Mouse (Mus musculus): ENCODE results near the gene Ccdc59.

Ccdc59 gene

GRCm38 (mm10) chr10:105840928-105841888 is at the start of gene Ccdc59, which contains the start of gene Mettl25:
Gene Ccdc59 (plus strand): TSS chr10:105841067.
Gene Mettl25 (minus strand): TSS chr10:105841380.
- peak; percentile 96 for DNase-seq (ENCODE audit: low spot score)

- no peak for DNase-seq (ENCODE audit: low spot score)
Measured at GRCm38 (mm10) chr10:105793776-105794552, 46.9 kb upstream of the Ccdc59 start.

DNA sequence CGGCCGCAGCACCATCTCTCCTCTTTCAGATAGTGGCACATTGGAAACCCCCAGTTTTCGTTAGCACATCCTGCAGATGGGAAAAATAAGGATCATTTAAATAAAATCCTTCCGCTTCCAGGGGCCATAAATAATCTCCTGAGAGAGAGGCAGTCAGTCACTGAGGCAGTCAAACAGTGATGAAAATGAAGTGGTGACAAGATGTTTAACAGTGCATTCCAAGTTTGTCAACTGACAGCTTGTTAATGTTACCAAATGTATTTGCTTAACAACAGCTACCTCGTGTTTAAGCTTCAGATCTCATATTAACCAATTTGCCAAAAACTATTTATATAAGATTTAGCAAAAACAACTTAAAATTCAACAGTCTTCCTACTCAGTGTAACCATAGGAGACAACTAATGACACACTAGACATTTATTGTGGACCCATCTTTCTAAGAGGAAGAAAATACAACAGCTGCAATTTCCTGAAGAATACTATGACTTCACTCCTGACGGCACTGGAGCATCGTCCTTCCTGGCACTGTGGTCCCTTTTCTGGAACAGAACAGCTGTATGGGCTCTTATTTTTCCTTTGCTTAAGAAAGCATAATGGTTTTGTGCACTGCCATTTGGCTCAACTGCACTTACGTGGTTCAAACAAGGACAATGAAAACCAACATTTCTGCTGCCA is 43.5 kb upstream of the Ccdc59 start:
- no peak for DNase-seq (ENCODE audit: low spot score)

DNA sequence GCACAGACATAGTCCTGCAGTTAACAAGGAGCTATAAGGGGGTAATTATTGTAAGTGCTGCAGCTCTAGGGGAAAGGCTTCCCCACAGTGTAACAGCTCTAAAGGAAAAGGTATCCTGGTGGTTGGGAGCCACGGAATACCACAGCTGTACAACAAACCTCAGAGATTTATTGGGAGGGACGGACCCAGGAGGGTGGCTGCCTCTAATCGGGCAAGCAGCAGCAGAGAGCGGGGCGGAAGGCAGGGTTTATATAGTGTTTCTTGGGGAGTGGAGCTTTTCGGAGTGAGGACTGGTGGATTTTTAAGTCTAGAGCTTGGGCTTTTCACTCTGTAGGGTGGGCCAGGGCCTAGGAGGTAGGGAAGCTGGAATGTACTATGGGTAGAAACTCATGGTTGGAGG is 39.7 kb upstream of the Ccdc59 start:
- no peak for DNase-seq (ENCODE audit: low spot score)

- no peak for DNase-seq (ENCODE audit: low spot score)
Measured at GRCm38 (mm10) chr10:105802132-105802531, 38.7 kb upstream of the Ccdc59 start.

- no peak for DNase-seq (ENCODE audit: low spot score)
Measured at GRCm38 (mm10) chr10:105803461-105803860, 37.4 kb upstream of the Ccdc59 start.

- no peak for DNase-seq (ENCODE audit: low spot score)
Measured at GRCm38 (mm10) chr10:105806259-105807010, 34.4 kb upstream of the Ccdc59 start.

DNA sequence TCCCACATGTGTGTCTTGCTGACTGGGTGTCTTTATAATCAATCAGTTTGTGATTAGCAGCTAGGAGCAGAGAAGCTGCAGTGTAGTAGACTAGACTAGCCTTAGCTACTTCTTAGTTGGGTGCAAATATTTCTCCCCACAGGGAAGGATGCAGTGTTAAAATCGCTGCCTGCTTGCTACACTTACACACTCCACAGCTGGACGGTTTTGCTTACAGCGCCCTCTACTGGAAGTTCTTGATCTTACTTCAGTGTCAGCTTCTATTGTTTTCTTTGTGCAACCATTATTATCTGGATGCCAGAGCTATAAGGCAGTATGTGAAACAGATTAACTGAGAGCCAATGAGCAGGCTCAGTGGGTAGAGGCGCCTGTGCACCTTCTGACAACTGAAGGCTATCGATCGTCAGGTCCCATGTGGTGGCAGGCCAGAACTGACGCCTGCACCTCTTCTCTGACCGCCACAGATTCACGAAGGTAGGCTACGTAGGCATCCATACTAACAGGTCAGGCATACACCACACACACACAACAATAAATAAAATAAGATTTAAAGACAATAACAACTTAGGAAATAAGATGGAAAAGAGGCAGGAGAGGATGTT is 6.1 kb upstream of the Ccdc59 start:
- no peak for DNase-seq (ENCODE audit: low spot score)

GRCm38 (mm10) chr10:105842574-105842973 is 1.7 kb downstream of the Ccdc59 start:
- no peak for DNase-seq (ENCODE audit: low spot score)

DNA sequence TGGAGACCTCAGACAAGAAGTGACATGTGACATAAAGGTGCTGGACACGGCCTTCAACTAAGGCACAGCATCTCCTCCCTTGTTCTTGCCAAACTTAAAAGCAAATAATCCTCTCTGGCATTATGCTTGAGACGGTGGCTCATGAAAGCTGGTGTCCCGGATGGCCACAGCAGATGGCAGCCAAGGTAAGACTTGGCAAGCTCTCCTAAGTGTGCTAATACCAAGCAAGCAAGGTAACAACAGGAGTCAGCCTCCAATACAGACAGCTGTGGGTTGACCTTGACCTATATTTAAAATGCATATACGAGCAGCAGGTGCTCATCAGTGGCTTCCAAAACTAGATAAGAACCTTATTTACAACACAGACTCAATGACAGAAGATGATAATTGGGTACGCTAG is 9.4 kb downstream of the Ccdc59 start:
- DNase-seq (ENCODE audit: low spot score) = no peak

DNA sequence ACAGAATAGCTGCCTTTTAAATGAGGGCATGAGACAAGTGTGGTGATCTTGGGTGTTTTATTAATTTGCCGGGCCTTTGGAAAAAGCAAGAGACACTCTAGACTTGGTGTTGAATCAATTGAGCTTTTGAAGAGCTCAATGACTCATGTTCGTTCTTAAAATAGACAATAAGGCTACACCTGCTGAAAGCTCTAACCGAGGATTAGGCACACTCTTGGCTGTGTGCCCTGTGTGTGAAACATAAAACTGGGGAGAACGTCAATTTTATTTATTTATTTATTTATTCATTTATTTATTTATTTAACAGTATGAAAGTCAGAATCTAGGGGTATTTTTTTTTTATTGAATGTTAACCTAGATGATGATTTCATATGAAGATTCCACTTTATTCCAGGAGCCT is 10.3 kb downstream of the Ccdc59 start:
- no peak for DNase-seq (ENCODE audit: low spot score)

GRCm38 (mm10) chr10:105867312-105867711 is 26.4 kb downstream of the Ccdc59 start:
- no peak for DNase-seq (ENCODE audit: low spot score)
